Mouse (Mus musculus): ENCODE results near the gene Ager. TPM values are rescaled to one million over a fixed set of nuclear protein-coding genes. Genes with fewer than 3 reads are reported as not detected.

Gene Ager
- polyA plus RNA-seq, 1 experiment from 2014 or later = 3.1 TPM

GRCm38 (mm10) chr17:34640778-34641601, 43.3 kb downstream of the Ager start:
- 18% methylated on average over 11 of the region's 11 CpGs for WGBS
- H3K4me1 ChIP-seq = peaks cover 19% of the 10 kb centered on the region
- H3K36me3 ChIP-seq = no peaks in the 10 kb centered on the region
- peak; percentile 38; the same call in 1 of the 2 replicates for ATAC-seq (ENCODE audit: insufficient read depth, low FRiP score, low read depth)
- H3K9me3 ChIP-seq = no peaks in the 10 kb centered on the region
- H3K27ac ChIP-seq = peak overlapping the region; percentile 60
- peak overlapping the region; percentile 9; the same call in 1 of the 2 replicates for H3K4me2 ChIP-seq
- no peak overlapping the region for H3K9ac ChIP-seq
- H3K4me3 ChIP-seq (replicated peaks) = no peak overlapping the region
- no peaks in the 10 kb centered on the region for H3K27me3 ChIP-seq (replicated peaks)

- Histone ChIP-seq H3K27me3 (replicated peaks) (no peaks in the 10 kb centered on the region), H3K9ac (no peak overlapping the region), H3K4me2 (no peak overlapping the region), H3K4me1 (peaks cover 25% of the 10 kb centered on the region), H3K36me3 (no peaks in the 10 kb centered on the region), H3K9me3 (no peaks in the 10 kb centered on the region), H3K4me3 (replicated peaks) (no peak overlapping the region), H3K27ac (no peak overlapping the region)
- no peak for ATAC-seq (ENCODE audit: insufficient read depth, low FRiP score, low read depth)
- WGBS = 69% methylated on average over 3 of the region's 3 CpGs
Measured at GRCm38 (mm10) chr17:34641945-34642344, 44.3 kb downstream of the Ager start.

GRCm38 (mm10) chr17:34643379-34643778, 45.7 kb downstream of the Ager start:
- no peak for ATAC-seq (ENCODE audit: insufficient read depth, low FRiP score, low read depth)
- Histone ChIP-seq H3K4me2 (no peak overlapping the region), H3K4me3 (replicated peaks) (no peak overlapping the region), H3K27ac (no peak overlapping the region), H3K9me3 (no peaks in the 10 kb centered on the region), H3K4me1 (peaks cover 34% of the 10 kb centered on the region), H3K9ac (no peak overlapping the region), H3K27me3 (replicated peaks) (no peaks in the 10 kb centered on the region), H3K36me3 (no peaks in the 10 kb centered on the region)
- WGBS = 75% methylated on average over 4 of the region's 4 CpGs

DNA sequence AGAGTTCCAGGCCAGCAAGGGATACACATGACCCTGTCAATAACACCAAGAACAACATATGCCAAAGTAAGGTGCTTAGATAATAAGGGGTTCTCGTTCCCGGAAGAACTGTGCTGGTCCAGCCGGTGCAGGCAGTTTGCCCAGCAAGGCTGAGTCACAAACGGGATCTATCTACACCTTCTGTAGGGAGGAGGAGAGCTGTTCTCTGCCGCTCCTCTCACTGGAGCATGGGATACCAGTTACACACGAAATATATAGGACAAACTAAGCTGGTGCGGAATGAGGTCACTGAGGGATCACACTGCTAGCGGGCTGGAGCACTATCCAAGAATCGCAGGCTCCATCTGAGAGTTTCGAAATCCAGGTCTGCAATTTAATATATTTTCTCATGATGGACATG, 46.3 kb downstream of the Ager start:
- Histone ChIP-seq H3K27ac (no peak overlapping the region), H3K9me3 (no peaks in the 10 kb centered on the region), H3K4me3 (replicated peaks) (no peak overlapping the region), H3K36me3 (no peaks in the 10 kb centered on the region), H3K4me1 (peaks cover 36% of the 10 kb centered on the region), H3K4me2 (no peak overlapping the region), H3K27me3 (replicated peaks) (no peaks in the 10 kb centered on the region), H3K9ac (no peak overlapping the region)
- WGBS = 82% methylated on average over 10 of the region's 10 CpGs
- ATAC-seq (ENCODE audit: insufficient read depth, low FRiP score, low read depth) = no peak

DNA sequence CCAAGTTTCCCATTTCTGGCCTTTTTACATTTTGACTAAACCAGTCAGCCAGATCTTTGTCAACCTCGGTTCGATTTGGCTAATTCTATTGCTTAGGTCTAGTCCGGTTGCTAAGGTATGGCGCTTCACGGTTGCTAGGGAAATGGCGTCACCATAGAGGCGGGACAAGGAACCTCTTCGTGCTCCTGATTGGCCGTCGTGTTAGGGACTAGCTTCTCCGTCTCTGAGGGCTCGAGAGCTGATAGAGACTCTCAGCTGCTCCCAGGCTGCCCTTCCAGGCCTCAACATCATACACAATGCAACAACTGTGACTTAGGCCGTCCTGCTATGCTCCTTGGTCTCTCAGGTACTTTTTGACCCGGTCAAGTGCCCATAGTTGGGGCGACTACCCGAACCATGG, 46.9 kb downstream of the Ager start, which contains the start of gene Fkbpl:
Gene Fkbpl (plus strand): TSS at position 157 of the 400 bp plus-strand sequence.
- H3K27ac ChIP-seq = peak within 1 kb of the TSS; percentile 33
- no peaks in the 10 kb centered on the region for H3K36me3 ChIP-seq
- peak within 1 kb of the TSS; percentile 35 for H3K9ac ChIP-seq
- H3K4me2 ChIP-seq = peak within 1 kb of the TSS; percentile 61
- H3K27me3 ChIP-seq (replicated peaks) = no peaks in the 10 kb centered on the region
- 0% methylated on average over 16 of the region's 16 CpGs for WGBS
- ATAC-seq (ENCODE audit: insufficient read depth, low FRiP score, low read depth) = peak; percentile 72
- peaks cover 36% of the 10 kb centered on the region for H3K4me1 ChIP-seq
- no peaks in the 10 kb centered on the region for H3K9me3 ChIP-seq
- peak within 1 kb of the TSS; percentile 52 for H3K4me3 ChIP-seq (replicated peaks)

DNA sequence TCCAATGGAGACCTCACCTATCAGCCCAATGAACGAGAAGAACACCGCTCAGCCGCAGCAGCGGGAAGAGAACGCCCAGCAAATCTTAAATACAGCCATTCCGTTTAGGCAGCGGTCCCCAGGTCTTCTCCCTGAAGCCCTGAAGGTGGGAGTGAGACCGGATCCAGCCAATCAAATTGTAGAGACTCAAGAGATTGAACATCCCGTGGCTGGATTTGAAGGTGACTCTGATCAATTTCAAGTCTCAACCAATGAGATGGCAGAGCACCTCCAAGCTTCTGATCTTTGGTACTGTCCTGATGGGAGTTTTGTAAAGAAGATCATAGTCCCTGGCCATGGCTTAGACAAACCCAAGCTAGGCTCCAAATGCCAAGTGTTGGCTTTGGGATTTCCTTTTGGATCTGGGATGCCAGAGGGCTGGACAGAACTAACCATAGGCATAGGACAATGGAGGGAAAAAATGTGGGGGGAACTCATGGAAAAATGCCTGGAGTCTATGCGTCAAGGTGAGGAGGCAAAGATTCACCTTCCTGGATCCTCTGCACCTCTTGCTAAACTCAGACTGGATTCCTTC, 47.7 kb downstream of the Ager start:
- peak overlapping the region; percentile 33; the same call in 1 of the 2 replicates for H3K27ac ChIP-seq

GRCm38 (mm10) chr17:34645831-34646511, 48.3 kb downstream of the Ager start:
- Histone ChIP-seq H3K27me3 (replicated peaks) (no peaks in the 10 kb centered on the region), H3K9me3 (no peaks in the 10 kb centered on the region), H3K4me3 (replicated peaks) (peak overlapping the region; percentile 72; the same call in 1 of the 2 replicates), H3K36me3 (0 out of 2 replicates have a peak, but pooled peaks cover 2% of the 10 kb centered on the region), H3K27ac (no peak overlapping the region), H3K4me1 (peaks cover 27% of the 10 kb centered on the region), H3K9ac (no peak overlapping the region), H3K4me2 (peak overlapping the region; percentile 61; the same call in 1 of the 2 replicates)
- no peak for ATAC-seq (ENCODE audit: insufficient read depth, low FRiP score, low read depth)
- 87% methylated on average over 30 of the region's 30 CpGs for WGBS

More for the DNA sequence above, 47.7 kb downstream of the Ager start:
- 40% methylated on average over 10 of the region's 10 CpGs for WGBS
- Histone ChIP-seq H3K4me2 (peak overlapping the region; percentile 61), H3K9ac (peak overlapping the region; percentile 35; the same call in 1 of the 2 replicates), H3K9me3 (no peaks in the 10 kb centered on the region), H3K36me3 (no peaks in the 10 kb centered on the region), H3K4me3 (replicated peaks) (peak overlapping the region; percentile 52), H3K4me1 (peaks cover 33% of the 10 kb centered on the region), H3K27me3 (replicated peaks) (no peaks in the 10 kb centered on the region)
- ATAC-seq (ENCODE audit: insufficient read depth, low FRiP score, low read depth) = no peak

DNA sequence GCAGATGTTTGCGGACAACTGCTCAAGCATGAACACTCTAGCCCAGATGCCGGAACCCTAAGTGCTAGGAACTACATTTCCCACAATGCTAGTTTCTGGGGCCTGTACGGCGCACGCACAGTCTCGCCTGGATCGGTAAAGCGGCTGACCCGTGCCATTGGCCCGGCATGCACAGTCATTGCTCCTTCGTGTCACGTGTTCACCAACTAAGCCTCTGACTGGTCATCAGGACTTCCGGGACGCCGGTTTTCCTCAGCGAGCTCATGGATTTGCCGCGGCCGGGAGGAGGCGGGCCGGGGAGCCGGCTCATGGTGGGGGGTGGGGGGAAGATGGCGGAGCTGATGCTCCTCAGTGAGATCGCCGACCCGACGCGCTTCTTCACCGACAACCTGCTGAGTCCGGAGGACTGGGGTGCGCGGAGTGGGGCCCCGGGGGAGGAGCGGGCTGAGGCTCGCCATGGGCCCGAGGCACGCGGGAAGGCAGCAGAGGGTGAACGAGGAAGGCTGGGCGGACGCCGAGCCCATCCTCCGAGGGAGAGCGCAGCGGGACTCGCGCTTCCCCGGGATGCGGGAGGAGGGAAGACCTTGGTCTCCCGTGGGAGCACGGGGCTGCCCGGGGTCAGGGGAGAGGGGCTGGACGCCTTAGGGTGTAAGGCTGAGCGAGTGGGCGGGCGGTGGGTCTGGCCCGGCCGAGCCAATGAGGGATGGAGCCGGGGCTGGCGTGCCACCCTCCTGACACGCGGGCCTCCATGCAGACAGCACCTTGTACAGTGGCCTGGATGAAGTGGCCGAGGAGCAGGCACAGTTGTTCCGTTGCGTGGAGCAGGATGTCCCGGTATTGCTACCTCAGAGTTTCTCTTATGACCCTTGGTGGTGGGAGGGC, 49.5 kb downstream of the Ager start, which contains the start of gene Atf6b:
Gene Atf6b (plus strand): TSS at position 241 of the 882 bp plus-strand sequence.
- peaks cover 12% of the 10 kb centered on the region for H3K36me3 ChIP-seq
- no peaks in the 10 kb centered on the region for H3K27me3 ChIP-seq (replicated peaks)
- peak within 1 kb of the TSS; percentile 85 for H3K4me2 ChIP-seq
- peak within 1 kb of the TSS; percentile 9; the same call in 1 of the 2 replicates for H3K27ac ChIP-seq
- H3K4me1 ChIP-seq = peaks cover 26% of the 10 kb centered on the region
- H3K9ac ChIP-seq = peak within 1 kb of the TSS; percentile 79
- no peaks in the 10 kb centered on the region for H3K9me3 ChIP-seq
- peak; percentile 97 for ATAC-seq (ENCODE audit: insufficient read depth, low FRiP score, low read depth)
- WGBS = under 1% methylated on average over 66 of the region's 66 CpGs
- peak within 1 kb of the TSS; percentile 72 for H3K4me3 ChIP-seq (replicated peaks)

DNA sequence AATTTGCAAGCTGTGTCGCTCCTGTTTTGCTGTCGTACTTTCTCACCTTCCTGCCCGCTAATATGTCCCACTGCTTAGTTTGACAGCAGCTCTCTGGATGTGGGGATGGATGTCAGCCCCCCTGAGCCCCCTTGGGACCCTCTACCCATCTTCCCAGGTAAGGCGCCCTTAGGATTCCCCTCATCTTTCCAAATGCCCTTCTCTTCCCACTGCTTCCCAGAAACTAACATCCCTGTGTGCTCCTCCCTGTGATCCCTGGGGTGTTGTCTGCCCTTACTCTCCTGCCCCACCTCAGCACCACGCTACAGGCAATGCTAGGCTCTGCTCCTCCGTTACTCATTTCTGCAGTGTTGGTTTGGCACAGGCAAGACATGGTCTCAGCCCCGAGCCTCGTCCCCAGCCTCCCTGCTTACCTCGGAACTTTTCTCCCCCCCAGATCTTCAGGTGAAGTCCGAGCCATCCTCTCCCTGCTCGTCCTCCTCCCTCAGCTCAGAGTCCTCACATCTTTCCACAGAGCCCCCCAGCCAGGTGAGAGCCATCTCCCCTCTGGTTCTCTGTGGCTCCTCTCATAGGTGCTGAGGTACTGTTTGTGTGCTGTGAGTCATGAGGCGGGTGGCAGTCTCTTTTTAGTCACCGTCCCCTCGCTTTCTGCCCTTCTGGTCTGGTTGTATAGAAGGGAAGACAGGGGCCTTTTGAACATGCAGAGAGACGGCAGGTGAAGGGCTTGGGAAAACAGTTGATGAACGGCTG, 50.7 kb downstream of the Ager start:
- Histone ChIP-seq H3K4me3 (replicated peaks) (peak overlapping the region; percentile 72), H3K4me1 (peaks cover 26% of the 10 kb centered on the region), H3K9me3 (no peaks in the 10 kb centered on the region), H3K9ac (peak overlapping the region; percentile 79; the same call in 1 of the 2 replicates), H3K27ac (no peak overlapping the region), H3K27me3 (replicated peaks) (no peaks in the 10 kb centered on the region), H3K36me3 (peaks cover 16% of the 10 kb centered on the region), H3K4me2 (peak overlapping the region; percentile 85)
- 78% methylated on average over 16 of the region's 16 CpGs for WGBS
- ATAC-seq (ENCODE audit: insufficient read depth, low FRiP score, low read depth) = no peak

DNA sequence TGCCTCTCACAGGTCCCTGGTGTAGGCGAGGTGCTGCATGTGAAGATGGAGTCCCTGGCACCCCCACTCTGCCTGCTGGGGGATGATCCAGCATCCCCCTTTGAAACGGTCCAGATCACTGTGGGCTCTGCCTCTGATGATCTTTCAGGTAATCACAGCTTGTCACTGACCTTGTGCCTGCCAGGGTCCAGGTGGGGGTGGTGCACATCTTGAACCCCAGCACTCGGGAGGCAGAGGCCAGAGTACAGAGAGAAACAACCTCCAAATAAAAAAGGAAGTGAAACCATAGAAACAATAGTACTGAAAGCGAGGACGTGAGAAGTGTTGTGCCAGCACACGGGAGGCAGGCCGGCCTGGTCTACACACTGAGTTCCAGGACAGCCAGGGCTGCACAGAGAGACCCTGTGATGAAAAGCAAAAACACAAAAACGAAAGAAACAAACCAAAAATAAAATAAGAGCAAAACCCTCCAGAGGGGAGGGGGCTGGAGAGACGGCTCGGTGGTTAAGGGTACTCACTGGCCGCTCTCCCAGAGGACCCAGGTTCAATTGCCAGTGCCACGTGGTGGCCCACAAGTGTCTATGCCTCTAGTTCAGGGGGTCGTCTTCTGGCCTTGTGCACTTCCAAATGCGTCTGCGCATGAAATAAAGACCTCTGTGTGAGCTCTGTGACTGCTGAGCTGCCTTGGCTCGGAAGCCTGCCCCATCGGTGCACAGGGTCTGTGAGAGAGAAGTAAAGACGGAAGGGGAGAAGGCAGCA, 51.6 kb downstream of the Ager start:
- no peak overlapping the region for H3K9ac ChIP-seq
- peaks cover 16% of the 10 kb centered on the region for H3K36me3 ChIP-seq
- H3K9me3 ChIP-seq = no peaks in the 10 kb centered on the region
- no peak for ATAC-seq (ENCODE audit: insufficient read depth, low FRiP score, low read depth)
- no peaks in the 10 kb centered on the region for H3K27me3 ChIP-seq (replicated peaks)
- no peak overlapping the region for H3K4me2 ChIP-seq
- H3K4me1 ChIP-seq = peaks cover 28% of the 10 kb centered on the region
- H3K4me3 ChIP-seq (replicated peaks) = no peak overlapping the region
- no peak overlapping the region for H3K27ac ChIP-seq
- WGBS = 81% methylated on average over 18 of the region's 18 CpGs
